Mouse (Mus musculus): Measurements from ENCODE around the gene Defb45. TPM values are rescaled to one million over a fixed set of nuclear protein-coding genes. Genes with fewer than 3 reads are reported as not detected.

Defb45 gene
- total RNA-seq, 2 experiments from 2014 or later: not detected

Other genes with a start within 250 kb of the Defb45 start
- gene Nrsn2, start 222.8 kb downstream of the Defb45 start, total RNA-seq (2021): 10 to 100 TPM; 60.6 to 76.6 TPM
- gene Sox12, start 201.3 kb downstream of the Defb45 start, total RNA-seq (2021): 10 to 100 TPM; 16.4 to 19.8 TPM
- gene Zcchc3, start 184.4 kb downstream of the Defb45 start, total RNA-seq (2021): 10 to 100 TPM; 10.7 to 11.6 TPM
- gene 6820408C15Rik, start 183.8 kb downstream of the Defb45 start, total RNA-seq (2021): 1 to 10 TPM; 1.7 to 2.7 TPM
- not detected for gene Defb23, start 134.8 kb downstream of the Defb45 start, total RNA-seq (2021)
- not detected for gene Defb20, start 122.3 kb downstream of the Defb45 start, total RNA-seq (2021)
- gene Defb22, start 109.3 kb downstream of the Defb45 start, total RNA-seq (2021): not detected
- gene Defb26, start 87.7 kb downstream of the Defb45 start, total RNA-seq (2021): not detected
- not detected for gene Defb28, start 81.1 kb downstream of the Defb45 start, total RNA-seq (2021)
- gene Defb29, start 59.3 kb downstream of the Defb45 start, total RNA-seq (2021): not detected
- gene Gm17416, start 30.1 kb downstream of the Defb45 start, total RNA-seq (2021): not detected
- gene Defb21, start 26.7 kb downstream of the Defb45 start, total RNA-seq (2021): not detected
- gene Defb19, start 19.1 kb downstream of the Defb45 start, total RNA-seq (2021): not detected
- gene Defb36, start 4.9 kb upstream of the Defb45 start, total RNA-seq (2021): not detected
- gene Defb25, start 23.7 kb upstream of the Defb45 start, total RNA-seq (2021): not detected
- gene Rem1, start 27.6 kb upstream of the Defb45 start, total RNA-seq (2021): 1 to 10 TPM in 1 of 2 experiments, under 1 TPM in 1; 0.98 to 1.5 TPM
- gene H13, start 70.1 kb upstream of the Defb45 start, total RNA-seq (2021): 10 to 100 TPM; 78.4 to 81.8 TPM
- gene Mcts2, start 87.6 kb upstream of the Defb45 start, total RNA-seq (2021): 10 to 100 TPM; 21.2 to 22.8 TPM
- gene Id1, start 136.9 kb upstream of the Defb45 start, total RNA-seq (2021): 10 to 100 TPM; 19.6 to 22.4 TPM
- 1 to 10 TPM; 2.0 to 2.7 TPM for gene Cox4i2, start 154.8 kb upstream of the Defb45 start, total RNA-seq (2021)
- gene Bcl2l1, start 232.3 kb upstream of the Defb45 start, total RNA-seq (2021): 100 to 1,000 TPM; 121 to 144 TPM
- 1 to 10 TPM; 1.5 to 2.6 TPM for gene Tpx2, start 248.6 kb upstream of the Defb45 start, total RNA-seq (2021)

Data from layer of hippocampus, postnatal 25 days (tissue).